Comparison of ENCODE assay signal across 10 mouse cellular contexts in genomic region chr9:44606646-44607045, GRCm38 (mm10). TPM values are rescaled to one million over a fixed set of nuclear protein-coding genes. Genes with fewer than 3 reads are reported as not detected.
DNase-seq lines count a peak whose midpoint lies in the region; ATAC-seq and TF ChIP-seq lines count a peak whose summit lies in the region.
"Had no signal": no experiment of that assay in that cellular context is flagged by ENCODE, and none has a peak within 500 bp of the region (broad histone marks: within the 10 kb centered on the region; RNA-seq: fewer than 3 reads in every experiment).

No protein-coding gene starts in this region.

- no peaks in the 10 kb centered on the region for H3K27me3 ChIP-seq in hindbrain, embryonic 13.5 days
- H3K27me3 ChIP-seq in liver, postnatal 0 days (ENCODE audit: insufficient read depth, low read length) = no peaks in the 10 kb centered on the region

- peaks cover 34% of the 10 kb centered on the region for H3K36me3 ChIP-seq in hindbrain, embryonic 13.5 days
- H3K36me3 ChIP-seq in liver, postnatal 0 days (replicated peaks; ENCODE audit: insufficient read depth, low read length) = peaks cover 38% of the 10 kb centered on the region

- no peak for TF ChIP-seq EP300 in liver, postnatal 0 days (IDR thresholded peaks at IDR 0.05; ENCODE audit: low read depth)

- intact Hi-C loops in gastrocnemius, adult 2 months (cut with DNase I) = no loop called here
- intact Hi-C loops in gastrocnemius, postnatal 14 days (cut with DNase I; ENCODE audit: low total_unique reads) = loop anchor here (5.0 kb wide), 1 partner anchor 99 kb away; no protein-coding TSS in a partner anchor

- peak overlapping the region; percentile 68 for H3K4me2 ChIP-seq in hindbrain, embryonic 13.5 days
- H3K4me2 ChIP-seq in liver, postnatal 0 days (ENCODE audit: low read depth, low read length) = peak overlapping the region; percentile 74

- H3K9me3 ChIP-seq in hindbrain, embryonic 13.5 days = no peaks in the 10 kb centered on the region
- no peaks in the 10 kb centered on the region for H3K9me3 ChIP-seq in liver, postnatal 0 days (ENCODE audit: low read length)

- H3K4me3 ChIP-seq in gastrocnemius, adult 2 months = peak overlapping the region; percentile 100
- peak overlapping the region; percentile 94 for H3K4me3 ChIP-seq in hindbrain, embryonic 13.5 days
- H3K4me3 ChIP-seq in liver, postnatal 0 days (ENCODE audit: low read depth, low read length) = peak overlapping the region; percentile 99

- WGBS in hindbrain, embryonic 13.5 days = 73% methylated on average over 4 of the region's 4 CpGs
- WGBS in liver, postnatal 0 days (ENCODE audit: insufficient replicate concordance) = 56% methylated on average over 4 of the region's 4 CpGs

- no peak for DNase-seq in gastrocnemius, adult 2 months
- no peak for DNase-seq in gastrocnemius, postnatal 14 days
- peak; percentile 20 for DNase-seq in CD4-positive helper T cell, adult 2 months (ENCODE audit: low read depth, low spot score)
- no peak for DNase-seq in liver, postnatal 0 days
- DNase-seq in thymus, postnatal 0 days (ENCODE audit: low spot score) = no peak
- DNase-seq in right cerebral cortex, postnatal 10 days (ENCODE audit: low spot score in 2 of 2) = no peak
- DNase-seq in cerebellum, adult 8-10 months = no peak
- DNase-seq: adrenal gland, adult 2 months; layer of hippocampus, postnatal 36 days had no signal

- ATAC-seq in hindbrain, embryonic 13.5 days (ENCODE audit: low FRiP score) = no peak
- ATAC-seq in liver, postnatal 0 days = no peak

- peaks cover 42% of the 10 kb centered on the region for H3K4me1 ChIP-seq in hindbrain, embryonic 13.5 days (replicated peaks)
- H3K4me1 ChIP-seq in liver, postnatal 0 days (ENCODE audit: insufficient read depth) = peaks cover 21% of the 10 kb centered on the region

- TF ChIP-seq CTCF in gastrocnemius, adult 2 months (IDR thresholded peaks at IDR 0.05) = no peak
- TF ChIP-seq CTCF in liver, postnatal 0 days (IDR thresholded peaks at IDR 0.05; ENCODE audit: low read depth) = no peak

- H3K27ac ChIP-seq in gastrocnemius, adult 2 months = no peak overlapping the region
- H3K27ac ChIP-seq in hindbrain, embryonic 13.5 days = no peak overlapping the region
- no peak overlapping the region for H3K27ac ChIP-seq in liver, postnatal 0 days (ENCODE audit: low read depth)

- no peak overlapping the region for H3K9ac ChIP-seq in hindbrain, embryonic 13.5 days
- H3K9ac ChIP-seq in liver, postnatal 0 days (replicated peaks) = no peak overlapping the region

RNA-seq across cellular contexts. Expression of gene Ddx6, which starts 2.0 kb away (rescaled TPM):
- 10 to 100 TPM; 68.8 to 74.4 TPM for total RNA-seq in gastrocnemius, adult 2 months (2021)
- 10 to 100 TPM; 61.8 to 62.2 TPM for total RNA-seq in gastrocnemius, postnatal 14 days (2021)
- 26.1 and 28.2 TPM in 2 replicates for polyA plus RNA-seq in hindbrain, embryonic 13.5 days (2015; fragmentation: Nextera tagmentation; extraction: Ambion mirVana)
- 5.3 and 6.3 TPM in 2 replicates for polyA plus RNA-seq in liver, postnatal 0 days (2015; fragmentation: Nextera tagmentation; extraction: Ambion mirVana)
- 22.2 and 29.5 TPM in 2 replicates for polyA plus RNA-seq in thymus, postnatal 0 days (2015; fragmentation: Nextera tagmentation; extraction: Ambion mirVana)

RNA-seq across cellular contexts. Expression of gene Cxcr5, which starts 45.0 kb away (rescaled TPM):
- total RNA-seq in gastrocnemius, adult 2 months (2021) = not detected
- total RNA-seq in gastrocnemius, postnatal 14 days (2021) = not detected
- 0.10 TPM in 1 of 2 replicates, not detected in the other for polyA plus RNA-seq in hindbrain, embryonic 13.5 days (2015; fragmentation: Nextera tagmentation; extraction: Ambion mirVana)
- 0.32 and 0.55 TPM in 2 replicates for polyA plus RNA-seq in liver, postnatal 0 days (2015; fragmentation: Nextera tagmentation; extraction: Ambion mirVana)
- 1.4 and 1.5 TPM in 2 replicates for polyA plus RNA-seq in thymus, postnatal 0 days (2015; fragmentation: Nextera tagmentation; extraction: Ambion mirVana)
- total RNA-seq: layer of hippocampus, postnatal 36 days had no signal
